Mouse (Mus musculus): ENCODE measurements around the gene Tecpr2.

DNA sequence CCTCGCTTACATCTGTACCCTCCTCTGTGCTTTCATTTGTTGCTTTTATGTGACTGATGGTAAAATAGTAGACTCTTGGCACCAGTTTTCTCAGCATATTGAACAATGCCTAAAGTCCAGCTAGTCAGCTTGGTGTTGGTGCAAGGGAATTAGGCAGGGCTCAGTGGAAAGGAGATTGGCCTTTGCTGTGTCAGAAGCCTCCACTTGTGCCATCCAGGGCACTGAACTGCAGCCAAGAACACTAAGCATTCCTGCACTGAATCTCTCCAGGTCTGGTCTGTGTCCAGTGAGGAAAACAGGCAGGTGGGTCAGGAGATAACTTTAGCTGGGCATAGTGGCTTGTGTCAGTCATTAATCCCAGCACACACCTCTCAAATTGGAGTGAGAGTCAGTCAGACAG lies 60.3 kb downstream of the Tecpr2 start:
- TF ChIP-seq CTCF (IDR thresholded peaks at IDR 0.05; ENCODE audit: control insufficient read depth, insufficient read depth, low read length) (no peak), POLR2A (IDR thresholded peaks at IDR 0.05; ENCODE audit: borderline replicate concordance, control insufficient read depth, low read depth, low read length) (no peak)
